Mouse (Mus musculus) Patski (cell line): ENCODE measurements around the gene Gtf2h1. TPM values are rescaled to one million over a fixed set of nuclear protein-coding genes. Genes with fewer than 3 reads are reported as not detected.
A peak's percentile ranks its signal among the peaks of the same experiment; 100 is the strongest.
"Not testable (repeated sequence)": the region's sequence is repeated elsewhere in the genome, so short reads cannot be mapped to it uniquely, and the experiment has no call there.

ENCODE experiments used
- ATAC-seq: fragments of 100-300 bp; one replicate; pipeline ENCODE4 v1.8.0; 2021
- CTCF ChIA-PET: fragments of 350-600 bp; sonication (Branson Sonifier 250); formaldehyde crosslinking; loops from one replicate; lab custom pipeline; 2022; ENCODE audit warnings: inconsistent platforms; lab: Charles Lee
- POLR2A ChIA-PET: fragments of 350-600 bp; sonication (Branson Sonifier 250); formaldehyde crosslinking; loops from one replicate; lab custom pipeline; 2022; ENCODE audit warnings: antibody characterized with exemption, inconsistent platforms; lab: Charles Lee
- DNase-seq: peaks from one replicate; pipeline ENCODE4 v3.0.0-alpha.2; 2011; ENCODE audit warnings: low read depth, low spot score
- H3K27me3 ChIP-seq: fragments of 371-371 bp; one replicate; pipeline ENCODE4 v1.5.1; 2021
- CTCF ChIP-seq: fragments of 100-300 bp; IDR thresholded peaks from one replicate; pipeline ENCODE4 v1.5.1; 2021
- in situ Hi-C: fragments of 300-500 bp; cut with MboI; formaldehyde crosslinking; loops from 3 replicates; pipeline ENCODE4 v1.11.1; 2018; ENCODE audit warnings: low pct_unique_long_range_greater_than_20kb, mixed read lengths
- polyA plus RNA-seq: library from polyadenylated mRNA; unstranded; gene quantifications from one replicate; pipeline ENCODE4 v1.2.3, GENCODE M21; 2021

Gtf2h1 gene
- polyA plus RNA-seq, 1 experiment from 2014 or later: 45.2 TPM

DNA sequence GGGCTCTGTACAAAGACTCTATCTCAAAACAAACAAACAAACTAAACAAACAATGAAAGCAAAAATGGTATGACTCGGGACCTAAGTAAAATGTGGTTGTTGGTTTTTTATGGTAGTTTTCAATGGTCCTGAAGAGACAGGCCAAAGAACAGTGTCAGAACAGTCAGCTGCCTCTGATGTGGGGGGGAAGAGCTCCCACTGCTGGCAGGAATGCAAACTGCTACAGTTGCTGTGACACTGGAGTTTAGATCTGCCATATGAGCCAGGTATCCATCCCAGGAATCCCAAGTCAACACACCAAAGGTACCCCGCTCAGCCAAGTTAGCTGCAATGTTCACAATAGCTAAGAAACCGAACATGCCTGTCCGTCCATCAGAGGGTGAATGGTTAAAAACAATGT is 25.2 kb upstream of the Gtf2h1 start:
- ChIA-PET POLR2A (no interaction called here), CTCF (interaction anchor here (1.1 to 1.8 kb wide), 6 partner anchors 10 to 57 kb away, joined by 3 to 10 read pairs (median 5); partner anchors contain the start of gene Saa3)
- in situ Hi-C loops: no loop called here
- DNase-seq (no peak), ATAC-seq (no peak)
- no peak for TF ChIP-seq CTCF
- no peaks in the 10 kb centered on the region for H3K27me3 ChIP-seq

DNA sequence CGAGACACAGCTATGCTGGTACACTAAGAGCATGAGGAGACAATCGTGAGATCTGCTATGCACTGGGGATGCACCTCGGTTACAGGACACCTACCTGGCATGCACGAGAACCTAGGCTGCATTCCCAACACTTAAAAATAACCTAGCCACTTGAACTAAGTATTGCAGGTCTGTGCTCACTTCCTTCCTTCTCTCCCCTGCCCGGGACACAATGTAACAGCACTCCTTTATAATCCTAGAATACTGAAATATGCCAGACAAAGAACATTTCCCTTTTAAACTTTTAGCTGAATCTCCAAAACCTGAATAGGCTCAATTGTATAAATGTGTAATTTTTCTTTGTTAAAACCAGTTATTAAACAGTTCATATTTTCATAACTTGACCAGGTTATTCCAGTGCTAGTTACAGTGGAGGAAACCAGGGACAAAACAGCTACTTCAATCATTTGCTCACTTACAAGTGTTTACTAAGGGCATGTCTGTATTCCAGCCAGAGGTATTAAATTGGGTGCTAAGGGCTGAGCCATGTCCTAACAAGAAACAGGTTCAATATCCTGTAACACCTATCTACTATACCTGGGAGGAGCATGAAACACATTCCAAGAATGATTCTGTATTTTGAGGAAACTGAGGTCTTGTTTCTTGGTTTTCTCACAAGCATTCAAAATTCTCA is 6.6 kb upstream of the Gtf2h1 start:
- in situ Hi-C loops: no loop called here
- POLR2A ChIA-PET: no interaction called here
- TF ChIP-seq CTCF: no peak
- ATAC-seq (no peak), DNase-seq (no peak)
- H3K27me3 ChIP-seq: no peaks in the 10 kb centered on the region
- CTCF ChIA-PET: interaction anchor here (1.3 kb wide), 1 partner anchor 85 kb away, joined by 3 read pairs; no protein-coding TSS in a partner anchor

DNA sequence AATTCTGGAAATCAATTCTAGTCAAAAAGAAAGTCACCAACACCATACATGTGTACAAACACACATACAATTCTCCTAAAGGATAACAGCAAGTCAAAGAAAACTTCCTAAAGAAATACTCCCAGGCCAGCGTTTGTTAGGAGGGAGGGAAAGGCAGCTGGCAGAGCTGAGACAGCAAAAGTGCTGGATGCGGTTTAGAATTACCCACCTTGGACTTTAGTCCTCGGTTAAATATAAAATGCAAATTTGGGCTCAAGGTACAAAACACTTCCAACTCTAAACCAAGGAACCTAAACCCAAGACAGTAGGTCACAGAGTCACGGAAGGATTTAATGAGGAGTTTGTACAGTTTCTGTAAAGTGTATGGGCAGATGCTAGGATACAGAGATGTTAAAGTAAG is 2.0 kb upstream of the Gtf2h1 start:
- no peak for ATAC-seq
- no peak for TF ChIP-seq CTCF
- ChIA-PET POLR2A (no interaction called here), CTCF (interaction anchor here (0.7 kb wide), 1 partner anchor 12 kb away, joined by 3 read pairs; no protein-coding TSS in a partner anchor)
- in situ Hi-C loops: loop anchor here (10.0 kb wide), 1 partner anchor 211 kb away; the partner anchor contains the start of gene Spty2d1
- no peaks in the 10 kb centered on the region for H3K27me3 ChIP-seq
- DNase-seq: no peak

DNA sequence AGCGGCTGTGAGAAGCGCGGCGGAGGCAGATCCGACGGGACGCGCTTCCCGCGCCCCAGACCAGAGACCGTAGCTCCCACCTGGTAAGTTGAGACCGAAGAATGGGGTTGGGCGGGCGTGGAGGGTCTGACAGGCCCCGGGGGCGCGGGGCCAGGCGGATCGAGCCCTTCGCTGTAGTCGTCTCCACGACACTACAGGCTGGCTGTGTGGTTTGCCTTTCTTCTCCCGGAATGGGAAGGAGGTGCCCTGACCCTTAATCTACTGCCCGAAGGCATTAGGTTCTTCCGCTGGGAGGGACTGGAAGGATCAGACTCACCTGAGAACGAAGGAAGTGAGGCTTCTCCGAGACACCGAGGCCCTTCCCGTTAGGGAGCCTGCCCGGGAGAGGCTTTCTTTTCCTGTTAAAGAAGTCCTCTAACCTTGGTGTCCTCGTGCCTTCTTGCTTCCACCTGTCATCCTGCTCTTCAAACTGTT is 340 bp downstream of the Gtf2h1 start:
- POLR2A ChIA-PET: interaction anchor here (0.6 to 1.0 kb wide), 3 partner anchors 10 to 1371 kb away, joined by 3 to 4 read pairs (median 3); no protein-coding TSS in a partner anchor
- in situ Hi-C loops: loop anchor here (10.0 kb wide), 1 partner anchor 209 kb away; the partner anchor contains the start of gene Spty2d1
- DNase-seq (no peak), ATAC-seq (no peak)
- CTCF ChIA-PET: interaction anchor here (0.8 to 1.1 kb wide), 2 partner anchors 28 to 31 kb away, joined by 3 read pairs; no protein-coding TSS in a partner anchor
- H3K27me3 ChIP-seq: no peaks in the 10 kb centered on the region
- TF ChIP-seq CTCF: no peak

DNA sequence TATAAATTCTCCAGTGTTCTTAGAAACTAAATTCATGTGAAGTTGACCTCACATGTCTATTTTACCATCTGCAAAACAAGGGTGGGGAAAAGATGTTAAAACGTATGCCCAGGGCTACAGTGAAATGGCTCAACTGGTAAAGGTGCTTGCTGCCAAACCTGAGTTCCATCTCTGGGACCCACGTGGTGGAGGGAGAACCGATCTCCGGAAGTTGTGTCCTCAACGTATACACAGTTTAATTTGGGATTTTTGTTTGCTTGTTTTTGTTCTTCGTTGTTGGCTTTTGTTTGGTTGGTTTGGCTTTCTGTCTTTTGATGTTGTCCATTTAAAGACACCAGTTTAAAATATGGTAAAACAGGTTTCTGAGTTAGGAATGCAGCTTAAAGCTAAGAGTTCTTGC is 876 bp downstream of the Gtf2h1 start:
- POLR2A ChIA-PET: no interaction called here
- no peak for TF ChIP-seq CTCF
- DNase-seq (no peak), ATAC-seq (no peak)
- no peaks in the 10 kb centered on the region for H3K27me3 ChIP-seq
- in situ Hi-C loops: loop anchor here (10.0 kb wide), 1 partner anchor 208 kb away; the partner anchor contains the start of gene Spty2d1
- CTCF ChIA-PET: interaction anchor here (0.8 kb wide), 1 partner anchor 28 kb away, joined by 3 read pairs; no protein-coding TSS in a partner anchor

DNA sequence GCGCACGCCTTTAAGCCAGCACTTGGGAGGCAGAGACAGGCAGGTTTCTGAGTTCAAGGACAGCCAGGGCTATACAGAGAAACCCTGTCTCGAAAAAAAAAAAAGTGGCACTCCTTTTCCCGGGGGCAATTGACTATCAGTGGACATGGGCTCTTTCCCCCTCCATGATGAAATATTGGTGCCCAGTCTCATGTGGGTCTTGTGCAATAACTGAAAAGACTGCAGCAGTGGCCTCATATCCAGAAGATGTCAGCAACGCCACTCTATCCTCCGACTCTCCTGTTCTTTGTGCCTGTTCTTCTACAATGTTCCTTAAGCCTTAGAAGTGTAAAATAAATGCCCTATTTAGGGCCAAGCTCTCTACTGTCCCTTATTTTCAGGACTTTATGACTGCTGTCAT is 14.4 kb downstream of the Gtf2h1 start:
- ChIA-PET POLR2A (interaction anchor here (0.7 kb wide), 1 partner anchor 19 kb away, joined by 5 read pairs; no protein-coding TSS in a partner anchor), CTCF (interaction anchor here (1.2 kb wide), 1 partner anchor 9 kb away, joined by 4 read pairs; no protein-coding TSS in a partner anchor)
- ATAC-seq (no peak), DNase-seq (no peak)
- no peaks in the 10 kb centered on the region for H3K27me3 ChIP-seq
- in situ Hi-C loops: no loop called here
- no peak for TF ChIP-seq CTCF

DNA sequence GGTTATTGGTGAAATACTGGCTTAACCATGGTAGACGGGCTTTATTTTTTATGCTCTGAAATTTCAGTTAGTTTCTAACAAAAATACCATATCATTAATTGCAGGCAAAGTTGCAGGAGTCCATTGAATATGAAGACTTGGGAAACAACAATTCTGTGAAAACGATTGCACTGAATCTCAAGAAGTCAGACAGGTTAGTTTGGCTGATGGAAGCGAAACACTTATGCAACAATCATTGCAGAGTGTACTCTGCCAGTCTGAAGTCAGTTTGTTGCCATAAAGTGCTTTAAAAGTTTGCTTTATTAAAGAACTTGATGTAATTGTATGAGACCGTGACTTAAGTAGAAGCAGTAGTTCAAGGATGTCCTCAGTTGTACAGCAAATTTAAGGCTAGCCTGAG is 18.1 kb downstream of the Gtf2h1 start:
- no peak for ATAC-seq
- ChIA-PET POLR2A (no interaction called here), CTCF (interaction anchor here (1.4 kb wide), 1 partner anchor 24 kb away, joined by 3 read pairs; no protein-coding TSS in a partner anchor)
- TF ChIP-seq CTCF: no peak
- no peak for DNase-seq
- in situ Hi-C loops: no loop called here
- no peaks in the 10 kb centered on the region for H3K27me3 ChIP-seq

DNA sequence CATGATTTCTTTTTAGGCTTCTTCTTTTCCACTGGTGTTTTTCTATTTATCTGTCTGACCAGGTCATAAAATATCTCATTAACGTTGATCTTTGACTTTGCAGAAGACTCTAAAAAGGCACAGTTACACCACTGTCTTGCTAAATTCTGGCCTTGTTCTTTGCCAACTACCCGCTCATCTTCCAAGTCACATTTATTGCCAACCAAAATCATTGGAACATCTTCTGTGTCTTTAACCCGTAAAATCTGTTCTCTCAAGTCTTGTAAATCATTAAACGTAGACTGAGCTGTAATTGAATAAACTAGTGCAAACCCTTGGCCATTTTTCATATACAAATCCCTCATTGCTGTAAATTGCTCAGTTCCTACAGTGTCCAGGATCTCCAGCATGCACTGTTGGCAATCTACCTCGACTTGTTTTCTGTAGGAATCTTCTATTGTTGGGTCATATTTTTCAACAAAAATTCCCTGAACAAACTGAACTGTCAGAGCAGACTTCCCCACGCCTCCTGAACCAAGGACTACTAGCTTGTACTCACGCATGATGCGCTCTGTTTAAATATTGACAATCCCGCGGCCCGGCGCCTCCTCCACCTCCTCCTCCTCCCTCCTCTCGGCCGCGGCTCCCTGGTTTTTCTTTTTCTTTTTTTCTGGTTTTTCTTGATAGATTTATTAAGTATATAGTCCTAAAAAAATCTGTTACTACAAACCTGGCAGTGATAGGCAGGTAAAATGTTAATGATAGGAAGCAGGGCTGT is 25.2 kb downstream of the Gtf2h1 start:
- in situ Hi-C loops, POLR2A ChIA-PET: not testable (repeated sequence)
- CTCF ChIA-PET: interaction anchor here (0.9 kb wide), 1 partner anchor 8 kb away, joined by 3 read pairs; no protein-coding TSS in a partner anchor

DNA sequence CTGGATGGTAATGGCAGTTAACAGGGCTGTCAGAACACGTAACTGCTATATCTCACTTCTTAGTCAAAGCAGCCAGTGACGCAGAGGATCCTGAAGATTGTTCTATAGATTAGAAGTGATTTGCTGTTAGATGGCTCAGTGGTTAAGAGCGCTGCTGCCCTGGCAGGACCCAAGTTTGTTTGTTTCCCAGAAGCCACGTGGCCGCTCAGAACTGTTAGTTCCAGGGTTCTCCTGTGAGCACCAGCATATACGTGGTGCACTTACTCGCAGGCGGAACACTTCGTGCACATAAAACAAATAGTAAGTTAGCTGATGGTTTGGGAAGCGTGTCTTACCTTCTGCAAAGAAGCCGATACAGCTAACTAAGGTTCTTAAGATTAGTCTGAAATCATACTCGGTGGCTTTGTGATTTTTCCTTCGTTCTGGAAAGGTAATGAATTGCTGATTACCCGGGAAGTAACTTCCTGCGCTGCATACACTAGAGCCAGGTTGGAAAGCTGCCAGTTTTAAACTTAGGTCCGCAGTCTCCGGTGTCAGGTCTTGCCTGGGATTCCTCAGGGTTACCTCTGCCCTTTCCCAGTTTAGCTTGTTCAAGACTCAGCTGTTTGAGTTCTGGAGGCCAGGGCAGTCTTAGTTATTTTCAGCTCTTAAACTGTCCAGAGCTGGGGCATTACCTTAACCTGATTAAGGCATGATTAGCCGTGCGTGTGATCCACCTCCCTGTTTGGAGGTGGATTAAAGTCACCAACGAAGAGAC is 31.3 kb downstream of the Gtf2h1 start:
- DNase-seq: no peak
- TF ChIP-seq CTCF: no peak
- no peaks in the 10 kb centered on the region for H3K27me3 ChIP-seq
- peak; percentile 69 for ATAC-seq
- in situ Hi-C loops: no loop called here
- ChIA-PET POLR2A (interaction anchor here (1.5 kb wide), 1 partner anchor 8 kb away, joined by 3 read pairs; no protein-coding TSS in a partner anchor), CTCF (interaction anchor here (0.7 to 1.7 kb wide), 4 partner anchors 11 to 58 kb away, joined by 3 to 5 read pairs (median 3); partner anchors contain the start of genes Gtf2h1 and Hps5)

More for the DNA sequence above, 25.2 kb downstream of the Gtf2h1 start:
- H3K27me3 ChIP-seq, DNase-seq: not testable (repeated sequence)
- ATAC-seq: peak; percentile 63
